Mouse (Mus musculus) gastrocnemius, postnatal 25 days (tissue): Measurements from ENCODE around the gene Plxna4. TPM values are rescaled to one million over a fixed set of nuclear protein-coding genes. Genes with fewer than 3 reads are reported as not detected.
A peak's percentile ranks its signal among the peaks of the same experiment; 100 is the strongest.

Source experiments
- DNase-seq: peaks from one replicate; pipeline ENCODE4 v3.0.0; 2022
- total RNA-seq, 2 experiments: library from RNA; stranded (reverse); gene quantifications; 1 replicate in 1 of 2; 2 replicates in 1 of 2; pipeline ENCODE4 v1.2.3; 2021

Gene Plxna4
- total RNA-seq, 2 experiments from 2014 or later, result 3.0 to 4.6 TPM

- no peak for DNase-seq
Observed at GRCm38 (mm10) chr6:32251674-32252073, 336.3 kb downstream of the Plxna4 start.

- no peak for DNase-seq
Observed at GRCm38 (mm10) chr6:32246036-32246435, 342.0 kb downstream of the Plxna4 start.

- DNase-seq, result no peak
Observed at GRCm38 (mm10) chr6:32243040-32243439, 345.0 kb downstream of the Plxna4 start.

DNA sequence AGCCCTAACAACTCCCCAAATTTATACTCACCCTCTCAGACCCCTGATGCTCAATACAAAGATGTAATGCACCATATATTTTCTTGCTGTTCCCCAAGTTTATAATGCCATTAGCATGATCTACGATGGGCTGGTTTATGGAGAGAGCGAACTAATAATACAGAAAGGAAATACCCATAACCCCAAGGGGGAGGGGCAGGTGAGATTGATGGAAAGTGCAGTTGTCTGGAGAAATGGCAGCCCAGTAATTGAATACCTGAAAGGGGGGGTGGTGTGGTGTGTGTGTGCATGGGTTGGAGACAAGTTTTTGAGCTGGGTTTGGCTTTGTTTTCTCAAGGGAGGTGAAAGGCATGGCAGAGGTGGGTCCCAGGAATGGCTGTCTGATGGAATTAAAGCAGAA, 356.6 kb downstream of the Plxna4 start:
- no peak for DNase-seq

GRCm38 (mm10) chr6:32226636-32227035, 361.4 kb downstream of the Plxna4 start:
- no peak for DNase-seq

- no peak for DNase-seq
Observed at GRCm38 (mm10) chr6:32224007-32224703, 363.8 kb downstream of the Plxna4 start.

- no peak for DNase-seq
Observed at GRCm38 (mm10) chr6:32220765-32221164, 367.2 kb downstream of the Plxna4 start.

DNA sequence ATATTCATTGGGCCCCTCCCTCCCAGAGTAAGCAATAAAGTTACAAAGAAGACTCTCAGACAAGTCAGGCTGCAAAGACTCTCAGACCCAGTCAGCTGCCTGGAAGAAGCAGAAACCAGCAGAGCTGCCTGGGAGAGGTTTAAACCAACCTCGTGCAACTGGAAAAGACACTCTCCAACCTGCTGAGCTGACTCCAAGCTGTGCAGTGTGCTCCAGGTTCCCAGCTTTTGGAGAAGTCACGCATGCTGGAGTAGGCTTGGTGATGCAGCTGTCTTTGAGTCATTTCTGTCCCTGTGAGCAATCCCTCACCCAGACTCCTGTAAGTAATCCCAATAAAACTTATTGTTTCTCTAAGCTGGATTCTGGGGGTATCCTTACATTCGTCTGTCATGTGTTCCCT, 369.4 kb downstream of the Plxna4 start:
- DNase-seq, result no peak

- DNase-seq, result no peak
Observed at GRCm38 (mm10) chr6:32212439-32212838, 375.6 kb downstream of the Plxna4 start.

DNA sequence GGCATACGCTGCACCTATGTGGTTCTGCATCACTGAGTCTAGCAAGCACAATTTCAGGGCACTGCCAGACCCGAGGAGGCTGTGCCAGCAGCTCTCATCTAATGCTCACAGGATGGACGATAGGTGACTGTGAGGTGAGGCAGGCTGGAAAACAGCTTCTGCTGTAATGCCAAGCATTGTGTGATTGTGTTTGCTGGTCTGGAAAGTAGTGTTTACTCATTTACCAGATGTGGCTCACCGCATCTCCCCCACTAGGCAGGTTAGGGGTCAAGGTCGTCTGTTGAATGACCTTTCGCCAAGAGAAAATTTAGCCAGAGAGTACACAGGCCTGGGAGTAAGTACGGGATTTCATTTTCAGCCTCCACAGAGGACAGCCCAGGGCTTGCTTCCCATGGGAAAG, 377.9 kb downstream of the Plxna4 start:
- no peak for DNase-seq

DNA sequence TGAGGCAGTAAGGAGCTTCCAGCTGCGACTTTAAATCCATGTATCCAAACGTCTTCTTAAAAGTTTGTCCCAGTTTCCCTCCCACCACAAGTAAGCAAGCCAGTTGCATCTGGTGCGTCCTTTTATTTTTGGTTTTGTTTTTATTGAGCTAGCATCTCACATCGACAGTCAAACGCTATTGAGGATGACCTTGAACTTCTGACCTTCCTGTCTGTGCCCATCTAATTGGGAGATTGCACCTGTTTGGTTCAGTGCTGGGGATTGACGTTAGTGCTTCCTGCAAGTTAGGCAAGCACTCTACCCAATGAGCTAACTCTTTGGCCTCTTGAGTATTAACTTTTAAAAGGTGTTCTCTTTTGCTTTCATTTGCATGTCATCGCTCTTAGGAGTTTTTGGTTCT, 379.0 kb downstream of the Plxna4 start:
- no peak for DNase-seq

DNA sequence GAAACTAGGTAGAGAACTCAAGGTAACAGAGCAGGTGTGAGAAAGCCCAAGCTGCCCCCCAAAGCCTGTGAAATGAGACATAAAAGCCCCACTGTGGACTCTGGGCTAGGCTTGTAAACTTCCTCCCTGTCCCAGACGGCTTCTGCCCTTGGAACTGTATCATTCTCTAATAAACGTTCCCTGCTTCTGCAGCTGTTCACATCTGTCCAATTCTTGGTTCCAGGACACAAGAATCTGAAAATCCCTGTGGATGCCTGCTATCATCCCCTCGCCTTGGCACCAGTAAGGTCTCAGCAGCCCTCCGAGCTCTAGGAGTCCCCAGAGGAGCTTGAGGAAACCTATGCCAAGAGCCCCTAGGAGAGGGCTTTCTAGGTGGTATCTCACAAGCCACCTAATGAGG, 383.7 kb downstream of the Plxna4 start:
- DNase-seq, result no peak

DNA sequence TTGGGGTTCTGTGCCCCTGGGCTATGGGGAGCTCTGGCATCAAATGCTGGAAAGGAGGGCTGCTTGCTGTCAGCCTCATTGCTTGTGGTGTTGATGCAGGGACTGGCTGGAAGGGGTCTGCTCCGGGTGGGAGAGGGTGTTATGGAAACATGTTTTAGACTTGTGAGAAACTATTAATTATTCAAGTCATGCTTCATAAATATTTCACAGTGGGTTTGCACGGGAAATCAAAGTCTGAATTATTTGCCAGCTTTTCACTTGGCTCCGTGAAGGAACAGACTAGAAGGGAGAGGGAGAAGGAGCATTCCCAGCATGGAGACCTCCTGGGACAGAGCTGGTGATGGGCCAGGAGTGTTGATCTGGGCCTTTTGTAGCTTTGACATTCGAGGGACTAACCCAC, 384.6 kb downstream of the Plxna4 start:
- no peak for DNase-seq

DNA sequence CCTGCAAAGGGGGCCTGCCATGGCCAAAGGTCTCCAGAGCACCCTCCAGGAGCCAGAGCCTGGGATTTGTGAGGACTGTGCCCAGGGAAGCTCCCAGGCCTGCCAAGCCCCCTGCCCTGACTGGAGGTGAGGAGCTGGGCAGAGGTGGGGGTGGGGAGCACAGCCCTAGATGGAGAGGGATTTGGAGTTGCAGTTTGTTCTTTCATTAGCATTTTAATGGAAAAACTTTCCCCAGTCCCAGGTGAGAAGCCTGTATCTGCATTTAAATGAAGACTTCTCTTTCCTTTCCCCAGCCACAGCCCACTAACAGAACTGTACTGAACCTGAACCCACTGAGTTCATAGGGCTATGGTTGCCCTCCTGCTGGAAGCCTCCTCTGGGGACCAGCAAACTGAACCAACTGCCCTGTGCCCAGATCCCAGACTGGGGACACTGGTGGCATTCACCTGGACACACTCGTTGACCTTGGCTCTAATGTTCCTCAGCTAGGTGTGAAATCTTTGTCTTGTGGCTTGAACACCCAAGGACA, 385.3 kb downstream of the Plxna4 start:
- no peak for DNase-seq

DNA sequence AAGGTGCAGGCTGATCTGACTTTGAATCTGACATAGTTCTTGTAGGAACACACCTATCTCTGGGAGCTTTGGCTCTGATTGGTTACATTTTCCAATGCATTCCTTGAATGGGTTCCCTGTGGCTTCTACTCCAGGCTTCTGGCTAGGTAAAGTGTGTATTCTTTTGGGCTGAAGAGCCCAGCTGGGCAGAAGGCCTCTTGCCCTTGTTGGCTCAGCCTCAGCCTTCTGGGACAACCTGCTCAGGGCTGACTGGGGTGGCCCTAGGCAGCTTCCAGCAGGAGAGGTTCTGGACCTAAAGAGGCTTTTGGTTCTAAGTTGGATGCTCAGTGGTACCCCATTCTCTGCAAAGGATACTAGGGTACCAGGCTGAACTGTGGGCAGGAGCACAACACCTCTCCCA, 386.5 kb downstream of the Plxna4 start:
- no peak for DNase-seq

DNA sequence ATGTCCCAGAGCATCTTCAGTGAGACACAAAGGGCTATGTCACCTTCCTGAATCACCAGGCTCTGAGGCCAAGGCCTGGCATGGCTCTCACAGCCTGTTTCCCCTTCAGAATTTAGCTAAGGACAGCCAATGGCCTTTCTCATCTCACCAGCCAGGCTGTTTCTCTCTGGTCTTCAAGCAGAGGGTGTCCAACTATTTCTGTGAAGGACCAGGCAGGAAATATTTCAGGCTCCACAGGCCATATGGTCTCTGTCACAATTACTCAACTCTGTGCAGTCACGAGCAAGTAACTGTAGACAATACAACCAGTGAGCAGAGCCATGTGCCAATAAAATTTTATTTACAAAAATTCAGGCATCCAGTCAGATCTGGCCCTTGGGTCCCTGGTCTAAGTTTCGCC, 388.4 kb downstream of the Plxna4 start:
- no peak for DNase-seq

DNA sequence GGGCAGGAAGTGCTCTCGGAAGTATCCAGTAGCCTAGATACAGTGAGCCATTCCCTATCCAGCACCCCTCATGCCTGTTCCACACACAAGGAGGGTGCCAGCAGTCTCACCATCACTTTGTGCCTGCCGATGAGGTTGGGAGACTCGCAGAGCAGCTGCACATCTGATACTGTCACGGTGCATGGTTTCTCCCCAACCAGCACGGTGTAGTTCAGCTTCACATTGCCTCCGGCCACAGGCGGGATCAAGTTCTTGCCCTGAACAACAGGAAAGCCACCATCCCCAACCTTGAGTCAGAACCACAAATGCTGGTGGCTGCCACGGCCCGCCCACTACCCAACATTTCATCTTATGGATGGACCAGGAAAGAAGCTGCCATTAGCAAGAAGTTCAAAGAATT, 391.1 kb downstream of the Plxna4 start:
- DNase-seq, result no peak

GRCm38 (mm10) chr6:32193046-32193445, 394.9 kb downstream of the Plxna4 start:
- DNase-seq, result no peak

DNA sequence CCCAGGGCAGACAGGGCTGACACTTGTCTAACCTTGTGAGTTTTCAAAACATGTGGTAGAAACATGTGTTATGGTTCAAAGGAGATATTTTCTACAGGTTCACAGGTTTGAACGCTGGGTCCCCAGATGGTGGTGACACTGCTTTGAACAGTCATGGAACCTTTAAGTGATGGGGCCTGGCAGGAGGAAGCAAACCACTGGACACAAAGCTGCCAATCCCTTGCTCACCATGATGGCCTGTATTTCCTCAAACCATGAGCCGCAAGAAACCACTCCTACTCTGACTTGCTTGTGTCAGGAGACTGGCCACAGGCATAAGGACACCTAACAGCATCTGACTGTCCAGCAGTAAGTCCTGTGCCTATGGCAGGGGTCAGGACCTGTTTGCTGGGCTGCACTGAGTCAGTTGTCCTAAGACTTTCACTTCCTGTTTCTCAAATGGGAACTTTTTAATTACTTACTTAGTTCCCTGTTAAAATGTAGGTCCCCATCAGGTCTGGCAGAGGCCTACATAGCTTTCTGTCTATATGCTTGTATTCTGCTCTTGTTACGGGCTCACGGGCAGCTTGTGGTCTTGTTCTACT, 403.5 kb downstream of the Plxna4 start:
- no peak for DNase-seq

GRCm38 (mm10) chr6:32183651-32184185, 404.3 kb downstream of the Plxna4 start:
- DNase-seq, result no peak

GRCm38 (mm10) chr6:32180012-32180358, 408.0 kb downstream of the Plxna4 start:
- DNase-seq, result no peak

- peak; percentile 35 for DNase-seq
Observed at GRCm38 (mm10) chr6:32179346-32180011, 408.5 kb downstream of the Plxna4 start.

- no peak for DNase-seq
Observed at GRCm38 (mm10) chr6:32177905-32178304, 410.1 kb downstream of the Plxna4 start.
